Mouse (Mus musculus): ENCODE data around the gene AL731706.2. TPM values are rescaled to one million over a fixed set of nuclear protein-coding genes. Genes with fewer than 3 reads are reported as not detected.
A peak's percentile ranks its signal among the peaks of the same experiment; 100 is the strongest.

Gene AL731706.2
- polyA plus RNA-seq, 1 experiment from 2014 or later: 27.6 TPM

DNA sequence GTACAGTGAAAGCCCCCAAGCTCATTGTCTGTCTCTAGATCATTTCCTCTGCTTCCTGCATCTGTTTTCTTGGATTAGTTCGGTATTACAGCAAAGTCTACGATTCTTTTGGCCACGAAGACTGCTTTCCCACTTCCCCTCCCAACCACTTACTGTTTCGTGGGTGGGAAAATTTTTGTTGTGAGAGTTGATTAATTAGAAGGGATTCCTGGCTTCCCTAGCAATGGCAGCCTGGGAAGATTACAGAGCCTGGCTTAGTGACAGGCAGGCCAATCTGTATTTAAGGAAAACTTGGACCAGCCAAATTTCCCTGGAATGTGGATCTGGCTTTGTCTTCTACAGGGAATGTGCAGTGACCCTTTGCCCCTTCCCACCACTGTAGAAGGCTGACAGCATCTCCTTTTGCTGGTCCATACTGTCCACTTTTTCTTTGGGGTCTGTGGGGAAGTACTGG is 26.5 kb upstream of the AL731706.2 start:
- no peak overlapping the region for H3K27ac ChIP-seq (replicated peaks)

DNA sequence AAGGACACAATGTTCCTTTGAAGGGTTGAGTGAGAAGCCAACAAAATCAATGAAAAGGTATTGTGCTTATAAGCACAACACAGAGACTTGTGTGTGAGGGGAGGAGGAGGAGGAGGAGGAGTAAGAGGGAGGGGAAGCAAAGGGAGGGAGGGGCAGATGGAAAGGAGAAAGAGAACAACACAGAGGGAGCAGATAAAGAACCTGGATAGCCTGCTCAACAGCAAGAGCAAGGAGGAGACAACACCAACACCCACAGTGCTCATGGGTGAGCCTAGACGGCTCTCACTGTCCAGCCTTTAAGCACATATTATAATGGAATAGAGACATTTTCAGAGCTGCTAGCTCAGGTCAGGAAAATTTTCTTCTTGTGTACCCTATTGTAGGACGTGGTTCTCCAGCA is 23.8 kb upstream of the AL731706.2 start:
- no peaks in the 10 kb centered on the region for H3K9me3 ChIP-seq (ENCODE audit: control insufficient read depth, low read length)
- no peak overlapping the region for H3K9ac ChIP-seq (ENCODE audit: low read length)
- ATAC-seq (ENCODE audit: low FRiP score, low TSS enrichment): no peak
- no peak for DNase-seq (ENCODE audit: low spot score)
- H3K27ac ChIP-seq (replicated peaks): no peak overlapping the region
- no peaks in the 10 kb centered on the region for H3K27me3 ChIP-seq (ENCODE audit: control insufficient read depth, insufficient read depth, low read length)
- no peaks in the 10 kb centered on the region for H3K36me3 ChIP-seq (ENCODE audit: control insufficient read depth, insufficient read depth, low read length)
- no peak for TF ChIP-seq CTCF (IDR thresholded peaks at IDR 0.05; ENCODE audit: low read depth)
- TF ChIP-seq EP300 (optimal IDR thresholded peaks at IDR 0.05): no peak
- H3K4me1 ChIP-seq (replicated peaks; ENCODE audit: control insufficient read depth, insufficient read depth): no peaks in the 10 kb centered on the region
- no peak overlapping the region for H3K4me3 ChIP-seq (ENCODE audit: low read depth, low read length)
- WGBS: 77% methylated on average over 2 of the region's 2 CpGs
- no peak overlapping the region for H3K4me2 ChIP-seq (replicated peaks; ENCODE audit: low read depth)

More for the DNA sequence above, 26.5 kb upstream of the AL731706.2 start:
- TF ChIP-seq CTCF (IDR thresholded peaks at IDR 0.05; ENCODE audit: low read depth) (no peak), EP300 (optimal IDR thresholded peaks at IDR 0.05) (no peak)
- ATAC-seq (ENCODE audit: low FRiP score, low TSS enrichment): no peak
- H3K36me3 ChIP-seq (ENCODE audit: control insufficient read depth, insufficient read depth, low read length): no peaks in the 10 kb centered on the region
- no peak overlapping the region for H3K4me2 ChIP-seq (replicated peaks; ENCODE audit: low read depth)
- no peak for DNase-seq (ENCODE audit: low spot score)
- no peaks in the 10 kb centered on the region for H3K4me1 ChIP-seq (replicated peaks; ENCODE audit: control insufficient read depth, insufficient read depth)
- H3K27me3 ChIP-seq (ENCODE audit: control insufficient read depth, insufficient read depth, low read length): no peaks in the 10 kb centered on the region
- no peak overlapping the region for H3K9ac ChIP-seq (ENCODE audit: low read length)
- H3K9me3 ChIP-seq (ENCODE audit: control insufficient read depth, low read length): no peaks in the 10 kb centered on the region
- WGBS: 23% methylated on average over 4 of the region's 4 CpGs
- no peak overlapping the region for H3K4me3 ChIP-seq (ENCODE audit: low read depth, low read length)

DNA sequence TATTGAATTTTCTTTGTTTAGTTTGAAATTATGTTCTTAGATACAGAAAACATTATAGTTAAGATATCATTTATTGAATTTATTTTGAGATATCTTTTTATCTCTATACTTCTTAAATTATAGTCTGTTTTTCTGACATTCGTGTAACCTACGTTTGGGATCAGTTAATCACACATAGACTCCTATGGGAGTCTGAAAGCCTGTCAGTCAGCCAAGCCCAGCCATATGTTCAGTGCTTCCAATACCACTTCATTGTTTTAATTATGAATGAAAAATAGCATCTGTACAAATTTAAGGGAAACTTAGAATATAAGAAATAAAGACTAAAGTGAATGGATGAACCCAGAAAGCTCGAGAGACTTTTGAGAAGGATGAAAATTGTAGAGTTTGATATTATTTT is 23.1 kb upstream of the AL731706.2 start:
- H3K27me3 ChIP-seq (ENCODE audit: control insufficient read depth, insufficient read depth, low read length): no peaks in the 10 kb centered on the region
- ATAC-seq (ENCODE audit: low FRiP score, low TSS enrichment) (no peak), DNase-seq (ENCODE audit: low spot score) (no peak)
- H3K4me2 ChIP-seq (replicated peaks; ENCODE audit: low read depth): no peak overlapping the region
- H3K4me3 ChIP-seq (ENCODE audit: low read depth, low read length): no peak overlapping the region
- TF ChIP-seq EP300 (optimal IDR thresholded peaks at IDR 0.05): no peak
- no peak for TF ChIP-seq CTCF (IDR thresholded peaks at IDR 0.05; ENCODE audit: low read depth)
- no peaks in the 10 kb centered on the region for H3K9me3 ChIP-seq (ENCODE audit: control insufficient read depth, low read length)
- H3K9ac ChIP-seq (ENCODE audit: low read length): no peak overlapping the region
- H3K36me3 ChIP-seq (ENCODE audit: control insufficient read depth, insufficient read depth, low read length): no peaks in the 10 kb centered on the region
- no peak overlapping the region for H3K27ac ChIP-seq (replicated peaks)
- H3K4me1 ChIP-seq (replicated peaks; ENCODE audit: control insufficient read depth, insufficient read depth): no peaks in the 10 kb centered on the region
- 77% methylated on average over 3 of the region's 3 CpGs for WGBS

DNA sequence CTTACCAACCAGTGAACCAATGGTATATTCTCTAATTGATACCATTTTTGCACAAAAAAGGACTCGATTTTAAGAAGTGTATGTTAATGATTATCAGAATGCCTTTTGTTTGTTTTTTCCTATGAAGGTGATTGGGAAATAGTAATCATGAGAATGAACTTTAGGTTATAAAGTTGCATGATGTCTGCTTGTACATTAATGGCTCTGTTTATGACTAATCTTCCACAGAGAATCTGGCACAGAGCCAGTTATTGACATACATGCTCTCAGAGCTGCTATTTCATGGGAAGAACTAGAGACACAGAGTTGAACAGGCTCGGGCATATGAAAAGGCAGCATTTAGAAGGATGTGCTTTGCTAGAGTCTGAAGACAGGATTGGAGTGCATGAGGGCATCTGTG is 10.7 kb upstream of the AL731706.2 start:
- Histone ChIP-seq H3K36me3 (ENCODE audit: control insufficient read depth, insufficient read depth, low read length) (no peaks in the 10 kb centered on the region), H3K27me3 (ENCODE audit: control insufficient read depth, insufficient read depth, low read length) (no peaks in the 10 kb centered on the region), H3K4me2 (replicated peaks; ENCODE audit: low read depth) (no peak overlapping the region), H3K9me3 (ENCODE audit: control insufficient read depth, low read length) (no peaks in the 10 kb centered on the region), H3K4me3 (ENCODE audit: low read depth, low read length) (no peak overlapping the region), H3K9ac (ENCODE audit: low read length) (no peak overlapping the region), H3K4me1 (replicated peaks; ENCODE audit: control insufficient read depth, insufficient read depth) (no peaks in the 10 kb centered on the region), H3K27ac (replicated peaks) (no peak overlapping the region)
- no peak for ATAC-seq (ENCODE audit: low FRiP score, low TSS enrichment)
- TF ChIP-seq CTCF (IDR thresholded peaks at IDR 0.05; ENCODE audit: low read depth) (no peak), EP300 (optimal IDR thresholded peaks at IDR 0.05) (no peak)
- DNase-seq (ENCODE audit: low spot score): no peak
- 65% methylated on average over 2 of the region's 2 CpGs for WGBS

DNA sequence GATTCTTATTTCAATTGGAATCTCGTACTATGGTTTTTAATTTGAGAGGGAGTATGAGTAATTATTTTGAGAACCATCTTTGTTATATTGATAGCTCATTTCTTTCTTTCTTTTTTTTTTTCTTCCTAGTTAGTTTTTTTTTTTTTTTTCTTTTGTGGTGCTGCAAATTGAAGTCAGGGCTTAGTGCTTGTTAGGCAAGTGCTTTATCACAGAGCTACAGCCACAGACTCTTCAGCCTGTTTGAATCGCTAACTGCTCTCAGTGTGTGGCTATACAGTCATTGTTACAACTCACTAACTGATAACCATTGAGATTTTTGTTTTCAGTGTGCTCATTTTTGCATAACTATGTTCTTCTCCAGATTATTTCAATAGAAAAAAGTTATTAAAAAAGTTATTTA is 9.0 kb upstream of the AL731706.2 start:
- TF ChIP-seq CTCF (IDR thresholded peaks at IDR 0.05; ENCODE audit: low read depth) (no peak), EP300 (optimal IDR thresholded peaks at IDR 0.05) (no peak)
- no peaks in the 10 kb centered on the region for H3K27me3 ChIP-seq (ENCODE audit: control insufficient read depth, insufficient read depth, low read length)
- no peak overlapping the region for H3K4me3 ChIP-seq (ENCODE audit: low read depth, low read length)
- no peak overlapping the region for H3K4me2 ChIP-seq (replicated peaks; ENCODE audit: low read depth)
- ATAC-seq (ENCODE audit: low FRiP score, low TSS enrichment) (no peak), DNase-seq (ENCODE audit: low spot score) (no peak)
- H3K9me3 ChIP-seq (ENCODE audit: control insufficient read depth, low read length): no peaks in the 10 kb centered on the region
- H3K9ac ChIP-seq (ENCODE audit: low read length): no peak overlapping the region
- WGBS: 78% methylated on average over 2 of the region's 2 CpGs
- H3K4me1 ChIP-seq (replicated peaks; ENCODE audit: control insufficient read depth, insufficient read depth): no peaks in the 10 kb centered on the region
- no peak overlapping the region for H3K27ac ChIP-seq (replicated peaks)
- H3K36me3 ChIP-seq (ENCODE audit: control insufficient read depth, insufficient read depth, low read length): no peaks in the 10 kb centered on the region

DNA sequence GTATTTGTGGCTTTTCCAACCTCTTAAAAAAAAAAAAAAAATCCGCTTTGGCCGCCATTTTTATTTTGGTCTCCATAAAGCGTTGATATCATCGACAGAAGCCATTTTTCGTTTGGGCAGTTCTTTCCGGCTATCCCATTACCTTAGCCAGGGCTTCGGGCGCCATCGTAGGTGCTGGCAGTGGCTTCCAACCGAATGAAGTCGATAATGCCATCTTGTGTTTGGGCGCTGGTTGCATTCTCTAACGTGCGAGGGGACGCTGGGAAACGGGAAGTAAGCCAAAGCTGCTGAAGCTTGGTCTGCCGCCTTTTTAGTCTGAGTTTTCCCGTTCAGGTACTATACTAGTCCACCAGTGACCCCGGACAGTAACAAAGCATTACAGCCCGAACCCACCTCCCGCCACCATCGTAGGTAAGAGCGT is 6.5 kb upstream of the AL731706.2 start:
- peak overlapping the region; percentile 77 for H3K27ac ChIP-seq (replicated peaks)
- TF ChIP-seq CTCF (IDR thresholded peaks at IDR 0.05; ENCODE audit: low read depth): peak; percentile 40; the same call in 1 of the 2 replicates
- TF ChIP-seq EP300 (optimal IDR thresholded peaks at IDR 0.05): no peak
- H3K4me2 ChIP-seq (replicated peaks; ENCODE audit: low read depth): peak overlapping the region; percentile 48
- H3K27me3 ChIP-seq (ENCODE audit: control insufficient read depth, insufficient read depth, low read length): no peaks in the 10 kb centered on the region
- DNase-seq (ENCODE audit: low spot score) (peak; percentile 94), ATAC-seq (ENCODE audit: low FRiP score, low TSS enrichment) (peak; percentile 84)
- WGBS: under 1% methylated on average over 23 of the region's 23 CpGs
- H3K4me3 ChIP-seq (ENCODE audit: low read depth, low read length): peak overlapping the region; percentile 81
- H3K4me1 ChIP-seq (replicated peaks; ENCODE audit: control insufficient read depth, insufficient read depth): no peaks in the 10 kb centered on the region
- peak overlapping the region; percentile 62 for H3K9ac ChIP-seq (ENCODE audit: low read length)
- H3K9me3 ChIP-seq (ENCODE audit: control insufficient read depth, low read length): no peaks in the 10 kb centered on the region
- no peaks in the 10 kb centered on the region for H3K36me3 ChIP-seq (ENCODE audit: control insufficient read depth, insufficient read depth, low read length)
